Mouse (Mus musculus) brown adipose tissue, adult 24 weeks (tissue): ENCODE data around the gene Aprt. TPM values are rescaled to one million over a fixed set of nuclear protein-coding genes. Genes with fewer than 3 reads are reported as not detected.

Experiments
- H3K27ac ChIP-seq: fragments of 200-500 bp; replicated peaks from 2 replicates; pipeline ENCODE4 v1.5.1; 2012; ENCODE audit warnings: low read depth, mild to moderate bottlenecking, low read length
- H3K4me1 ChIP-seq: fragments of 200-500 bp; 2 replicates; pipeline ENCODE4 v1.6.1; 2012; ENCODE audit warnings: low read length, mixed read lengths; ENCODE audit not compliant: control insufficient read depth, insufficient read depth, insufficient read length
- H3K4me3 ChIP-seq: fragments of 200-500 bp; 2 replicates; pipeline ENCODE4 v1.5.1; 2012; ENCODE audit warnings: low read depth, mild to moderate bottlenecking, low read length, moderate library complexity; ENCODE audit not compliant: insufficient read depth
- polyA plus RNA-seq: library from polyadenylated mRNA; stranded (reverse); fragments of >200 nt; gene quantifications from 2 replicates; pipeline ENCODE4 v1.2.4, GENCODE M21; 2012; ENCODE audit not compliant: missing spikeins, insufficient read depth, insufficient read length

Aprt gene
- polyA plus RNA-seq, 1 experiment: 17.3 TPM

- Histone ChIP-seq H3K4me1 (peaks cover 38% of the 10 kb centered on the region), H3K4me3 (no peak overlapping the region), H3K27ac (no peak overlapping the region)
Measured at GRCm38 (mm10) chr8:122544138-122544537, 32.6 kb downstream of the Aprt start.

- H3K27ac ChIP-seq: peak overlapping the region; percentile 33; the same call in 1 of the 2 replicates
- H3K4me1 ChIP-seq: peaks cover 45% of the 10 kb centered on the region
- no peak overlapping the region for H3K4me3 ChIP-seq
Measured at GRCm38 (mm10) chr8:122538310-122539076, 38.2 kb downstream of the Aprt start.

GRCm38 (mm10) chr8:122537812-122538211 lies 38.9 kb downstream of the Aprt start:
- no peak overlapping the region for H3K4me3 ChIP-seq
- peaks cover 49% of the 10 kb centered on the region for H3K4me1 ChIP-seq
- peak overlapping the region; percentile 33 for H3K27ac ChIP-seq

- no peak overlapping the region for H3K27ac ChIP-seq
Measured at GRCm38 (mm10) chr8:122537033-122537432, 39.7 kb downstream of the Aprt start.

GRCm38 (mm10) chr8:122531312-122531711 lies 45.4 kb downstream of the Aprt start:
- peaks cover 53% of the 10 kb centered on the region for H3K4me1 ChIP-seq
- H3K4me3 ChIP-seq: 0 out of 2 replicates have a peak overlapping the region, but pooled peaks have one; percentile 15
- H3K27ac ChIP-seq: peak overlapping the region; percentile 85

More at GRCm38 (mm10) chr8:122537033-122537432, 39.7 kb downstream of the Aprt start:
- Histone ChIP-seq H3K4me1 (peaks cover 52% of the 10 kb centered on the region), H3K4me3 (no peak overlapping the region)

- Histone ChIP-seq H3K4me1 (peaks cover 70% of the 10 kb centered on the region), H3K27ac (no peak overlapping the region)
Measured at GRCm38 (mm10) chr8:122529159-122529558, 47.5 kb downstream of the Aprt start.

GRCm38 (mm10) chr8:122527937-122528336 lies 48.8 kb downstream of the Aprt start:
- Histone ChIP-seq H3K4me3 (no peak overlapping the region), H3K4me1 (peaks cover 72% of the 10 kb centered on the region), H3K27ac (no peak overlapping the region)

More at GRCm38 (mm10) chr8:122529159-122529558, 47.5 kb downstream of the Aprt start:
- no peak overlapping the region for H3K4me3 ChIP-seq

- H3K4me3 ChIP-seq: no peak overlapping the region
- H3K27ac ChIP-seq: peak overlapping the region; percentile 63
- H3K4me1 ChIP-seq: peaks cover 67% of the 10 kb centered on the region
Measured at GRCm38 (mm10) chr8:122526526-122527170, 50.1 kb downstream of the Aprt start.

GRCm38 (mm10) chr8:122526084-122526483 lies 50.6 kb downstream of the Aprt start:
- no peak overlapping the region for H3K4me3 ChIP-seq
- peak overlapping the region; percentile 63 for H3K27ac ChIP-seq
- H3K4me1 ChIP-seq: peaks cover 62% of the 10 kb centered on the region

GRCm38 (mm10) chr8:122525004-122525403 lies 51.7 kb downstream of the Aprt start:
- peak overlapping the region; percentile 97 for H3K27ac ChIP-seq
- no peak overlapping the region for H3K4me3 ChIP-seq
- peaks cover 58% of the 10 kb centered on the region for H3K4me1 ChIP-seq

Other genes with a start within 250 kb of the Aprt start
- gene Trhr2, start 216.2 kb downstream of the Aprt start, polyA plus RNA-seq: not detected in 2 replicates
- 14.5 and 15.7 TPM in 2 replicates for gene Zc3h18, start 200.3 kb downstream of the Aprt start, polyA plus RNA-seq
- not detected in 2 replicates for gene Il17c, start 154.9 kb downstream of the Aprt start, polyA plus RNA-seq
- gene Cyba, start 144.0 kb downstream of the Aprt start, polyA plus RNA-seq: 15.3 and 16.5 TPM in 2 replicates
- gene Mvd, start 133.5 kb downstream of the Aprt start, polyA plus RNA-seq: 10.0 and 16.3 TPM in 2 replicates
- gene Snai3, start 116.2 kb downstream of the Aprt start, polyA plus RNA-seq: not detected in 2 replicates
- gene Rnf166, start 100.8 kb downstream of the Aprt start, polyA plus RNA-seq: 19.0 and 28.7 TPM in 2 replicates
- 13.8 and 15.1 TPM in 2 replicates for gene Ctu2, start 100.8 kb downstream of the Aprt start, polyA plus RNA-seq
- 14.7 and 20.4 TPM in 2 replicates for gene Piezo1, start 25.6 kb downstream of the Aprt start, polyA plus RNA-seq
- gene Cdt1, start 8.9 kb downstream of the Aprt start, polyA plus RNA-seq: 0.48 and 0.58 TPM in 2 replicates
- 1.9 and 2.7 TPM in 2 replicates for gene Galns, start 34.6 kb upstream of the Aprt start, polyA plus RNA-seq
- 81.0 and 89.0 TPM in 2 replicates for gene Trappc2l, start 34.7 kb upstream of the Aprt start, polyA plus RNA-seq
- gene Pabpn1l, start 45.8 kb upstream of the Aprt start, polyA plus RNA-seq: not detected in 2 replicates
- 10.1 and 22.7 TPM in 2 replicates for gene Cbfa2t3, start 122.2 kb upstream of the Aprt start, polyA plus RNA-seq
- 102 and 104 TPM in 2 replicates for gene Acsf3, start 198.6 kb upstream of the Aprt start, polyA plus RNA-seq